Mouse (Mus musculus): ENCODE measurements around the gene Myadml2. TPM values are rescaled to one million over a fixed set of nuclear protein-coding genes. Genes with fewer than 3 reads are reported as not detected.

Gene Myadml2
- polyA plus RNA-seq, 1 experiment from 2014 or later: not detected

DNA sequence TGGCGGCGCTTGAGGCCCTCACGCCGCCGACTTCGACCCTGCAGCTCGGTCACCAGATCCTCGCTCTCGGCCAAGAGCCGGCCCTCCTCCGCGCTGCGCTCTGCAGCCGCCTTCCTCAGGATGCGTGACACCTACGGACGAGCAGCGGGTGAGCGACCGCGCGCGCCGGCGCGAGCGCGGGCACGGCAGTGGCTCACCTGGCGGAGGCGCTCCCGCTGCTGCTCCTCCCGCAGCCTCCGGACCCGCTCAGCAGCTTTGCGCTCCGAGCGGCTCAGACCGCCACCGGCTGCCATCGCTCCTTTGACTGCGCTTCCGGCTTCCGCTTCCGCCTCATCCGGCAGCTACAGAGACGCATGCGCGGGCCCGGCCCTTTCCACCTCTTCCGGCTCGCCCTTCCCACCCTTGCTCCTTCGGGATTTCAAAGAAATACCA is 23.3 kb downstream of the Myadml2 start:
- peak; percentile 83 for ATAC-seq (ENCODE audit: insufficient number of reproducible peaks, insufficient read depth, low FRiP score, low read depth)
- Histone ChIP-seq H3K4me2 (replicated peaks; ENCODE audit: low read depth, low read length) (peak overlapping the region; percentile 92), H3K27me3 (ENCODE audit: control insufficient read depth, insufficient read depth, low read length) (no peaks in the 10 kb centered on the region)

DNA sequence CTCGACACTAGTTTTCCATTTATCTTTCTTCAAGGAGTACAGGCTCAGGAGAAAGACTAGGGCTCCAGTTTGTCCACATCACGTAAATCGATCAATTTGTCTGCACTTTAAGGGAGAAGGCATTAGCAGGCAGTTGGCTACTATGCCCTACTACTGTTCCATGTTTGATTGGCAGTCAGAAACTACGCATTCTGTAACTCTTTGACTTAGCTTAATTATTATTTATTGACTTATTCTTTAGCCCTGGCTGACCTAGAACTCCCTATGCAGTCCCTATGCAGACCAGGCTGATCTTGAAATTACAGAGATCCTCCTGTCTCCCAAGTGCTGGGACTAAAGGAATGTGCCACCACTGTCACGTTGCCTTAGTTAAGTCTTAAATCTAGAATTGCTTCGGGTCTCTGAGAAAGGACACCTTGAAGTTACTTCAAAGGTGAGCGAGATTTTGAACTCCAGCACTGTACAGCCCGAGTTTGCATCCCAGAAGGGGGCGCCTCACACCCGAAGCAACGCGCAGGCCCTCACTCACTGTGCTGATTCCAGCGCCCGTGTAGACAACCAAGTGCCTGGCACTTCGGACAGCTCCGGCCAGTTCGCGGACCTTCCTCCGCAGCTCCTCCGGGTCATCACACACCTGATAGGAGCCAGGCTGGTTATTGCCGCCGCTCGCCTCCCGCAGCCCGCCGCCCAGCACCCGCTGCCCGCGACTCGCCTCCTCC is 23.8 kb downstream of the Myadml2 start:
- Histone ChIP-seq H3K36me3 (ENCODE audit: control insufficient read depth, insufficient read depth, low read length) (peaks cover 38% of the 10 kb centered on the region), H3K4me2 (replicated peaks; ENCODE audit: low read depth, low read length) (peak overlapping the region; percentile 92), H3K4me3 (ENCODE audit: low read depth, low read length) (peak overlapping the region; percentile 96), H3K4me1 (ENCODE audit: control insufficient read depth, insufficient read depth, low read length) (peaks cover 10% of the 10 kb centered on the region), H3K9me3 (ENCODE audit: control insufficient read depth, low read depth, low read length) (no peaks in the 10 kb centered on the region), H3K27me3 (ENCODE audit: control insufficient read depth, insufficient read depth, low read length) (no peaks in the 10 kb centered on the region), H3K27ac (ENCODE audit: low read length) (peak overlapping the region; percentile 81), H3K9ac (replicated peaks; ENCODE audit: low read depth, low read length) (peak overlapping the region; percentile 58)
- peak; percentile 85 for ATAC-seq (ENCODE audit: insufficient number of reproducible peaks, insufficient read depth, low FRiP score, low read depth)
- 11% methylated on average over 30 of the region's 30 CpGs for WGBS

More for the DNA sequence above, 23.3 kb downstream of the Myadml2 start:
- Histone ChIP-seq H3K9ac (replicated peaks; ENCODE audit: low read depth, low read length) (peak overlapping the region; percentile 58), H3K4me3 (ENCODE audit: low read depth, low read length) (peak overlapping the region; percentile 96), H3K36me3 (ENCODE audit: control insufficient read depth, insufficient read depth, low read length) (peaks cover 40% of the 10 kb centered on the region), H3K27ac (ENCODE audit: low read length) (peak overlapping the region; percentile 81), H3K9me3 (ENCODE audit: control insufficient read depth, low read depth, low read length) (no peaks in the 10 kb centered on the region), H3K4me1 (ENCODE audit: control insufficient read depth, insufficient read depth, low read length) (peaks cover 11% of the 10 kb centered on the region)
- 0% methylated on average over 53 of the region's 53 CpGs for WGBS

DNA sequence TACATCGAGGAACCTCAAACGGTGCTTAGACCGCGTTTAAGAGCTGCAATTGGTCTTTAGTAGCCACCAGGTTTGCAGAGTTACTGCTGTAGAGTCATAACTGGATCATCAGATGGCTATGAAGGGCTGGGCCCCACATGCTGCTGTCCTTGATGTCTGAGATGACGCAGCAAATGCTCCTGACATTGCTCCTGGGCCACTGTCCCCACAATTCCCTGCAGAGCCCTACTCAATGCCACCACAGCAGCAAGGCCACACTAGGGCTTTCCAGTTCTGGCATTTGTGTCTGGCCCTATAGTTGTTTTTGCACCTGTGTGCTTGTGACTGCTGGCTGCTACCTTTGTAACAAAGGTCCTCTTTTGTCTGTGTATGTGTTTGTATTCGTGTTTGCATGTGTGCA is 25.2 kb downstream of the Myadml2 start:
- Histone ChIP-seq H3K4me3 (ENCODE audit: low read depth, low read length) (no peak overlapping the region), H3K9me3 (ENCODE audit: control insufficient read depth, low read depth, low read length) (no peaks in the 10 kb centered on the region), H3K4me2 (replicated peaks; ENCODE audit: low read depth, low read length) (no peak overlapping the region), H3K4me1 (ENCODE audit: control insufficient read depth, insufficient read depth, low read length) (peaks cover 10% of the 10 kb centered on the region), H3K36me3 (ENCODE audit: control insufficient read depth, insufficient read depth, low read length) (peaks cover 40% of the 10 kb centered on the region), H3K27ac (ENCODE audit: low read length) (no peak overlapping the region), H3K9ac (replicated peaks; ENCODE audit: low read depth, low read length) (no peak overlapping the region), H3K27me3 (ENCODE audit: control insufficient read depth, insufficient read depth, low read length) (no peaks in the 10 kb centered on the region)
- no peak for ATAC-seq (ENCODE audit: insufficient number of reproducible peaks, insufficient read depth, low FRiP score, low read depth)
- WGBS: 88% methylated on average over 6 of the region's 6 CpGs

DNA sequence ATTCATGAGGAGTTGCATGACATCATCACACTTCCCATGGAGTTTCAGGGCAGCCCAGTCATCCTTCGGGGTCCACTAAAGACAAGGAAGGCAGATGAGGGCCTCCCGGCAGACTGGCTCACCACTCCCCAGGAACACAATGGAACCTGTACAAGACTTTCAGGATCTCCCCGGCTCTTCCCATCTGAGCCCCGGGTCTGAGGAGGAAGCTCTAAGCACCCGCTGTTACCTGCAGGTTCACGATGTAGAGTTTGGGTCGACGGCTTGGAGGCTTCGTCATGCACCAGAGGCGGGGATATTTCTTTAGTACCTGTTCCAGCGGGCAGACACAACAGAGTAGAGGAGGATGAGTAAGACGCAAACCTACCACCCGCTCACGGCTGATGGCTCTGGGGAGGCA is 27.8 kb downstream of the Myadml2 start:
- Histone ChIP-seq H3K9me3 (ENCODE audit: control insufficient read depth, low read depth, low read length) (no peaks in the 10 kb centered on the region), H3K4me3 (ENCODE audit: low read depth, low read length) (no peak overlapping the region), H3K4me2 (replicated peaks; ENCODE audit: low read depth, low read length) (no peak overlapping the region), H3K4me1 (ENCODE audit: control insufficient read depth, insufficient read depth, low read length) (peaks cover 17% of the 10 kb centered on the region), H3K9ac (replicated peaks; ENCODE audit: low read depth, low read length) (no peak overlapping the region), H3K27me3 (ENCODE audit: control insufficient read depth, insufficient read depth, low read length) (no peaks in the 10 kb centered on the region), H3K27ac (ENCODE audit: low read length) (no peak overlapping the region), H3K36me3 (ENCODE audit: control insufficient read depth, insufficient read depth, low read length) (peaks cover 33% of the 10 kb centered on the region)
- no peak for ATAC-seq (ENCODE audit: insufficient number of reproducible peaks, insufficient read depth, low FRiP score, low read depth)
- 93% methylated on average over 14 of the region's 14 CpGs for WGBS

DNA sequence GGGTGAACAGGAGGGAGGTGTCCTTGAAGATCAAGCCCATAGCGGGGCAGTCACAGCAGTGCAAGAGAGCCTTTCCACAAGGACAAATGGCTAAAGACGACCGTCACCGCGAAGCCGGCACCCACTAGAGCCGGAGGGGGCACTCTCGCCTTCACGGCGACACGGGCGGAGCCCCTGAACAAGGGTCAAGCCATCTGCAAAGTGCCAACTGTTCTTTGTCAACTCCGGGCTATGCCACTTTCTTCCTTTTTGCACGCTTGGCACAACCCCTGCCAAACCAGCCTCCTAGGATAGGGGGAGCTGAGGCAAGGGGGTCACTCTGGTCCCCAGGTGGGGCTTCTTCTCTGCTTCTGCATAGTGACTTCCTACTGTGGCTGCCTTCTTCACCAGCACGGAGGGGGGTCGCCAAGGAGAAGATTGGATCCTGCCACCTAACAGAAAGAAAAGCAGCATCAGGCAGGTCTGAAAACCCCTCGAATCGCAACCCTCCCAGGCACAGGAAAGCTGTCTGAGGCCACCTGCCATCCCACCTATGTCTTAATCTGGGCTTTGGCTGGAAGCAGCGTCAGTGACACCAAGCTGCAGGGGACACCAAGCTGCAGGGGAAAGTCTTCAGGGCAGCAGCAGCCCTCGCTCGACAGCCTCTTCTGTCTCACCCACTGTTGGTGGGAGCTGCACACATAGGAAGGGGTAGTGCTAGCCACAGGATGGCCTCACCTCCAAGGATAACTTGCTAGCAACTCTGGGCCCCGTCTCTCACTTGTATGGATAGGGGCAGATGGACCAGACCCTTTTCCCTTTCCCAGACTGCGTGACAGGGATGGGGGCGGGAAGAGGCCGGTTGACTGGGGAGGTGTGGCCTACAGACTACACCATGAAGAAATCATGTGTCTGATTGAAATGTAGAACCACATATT is 29.1 kb downstream of the Myadml2 start:
- Histone ChIP-seq H3K4me3 (ENCODE audit: low read depth, low read length) (no peak overlapping the region), H3K27ac (ENCODE audit: low read length) (no peak overlapping the region), H3K4me2 (replicated peaks; ENCODE audit: low read depth, low read length) (no peak overlapping the region), H3K9me3 (ENCODE audit: control insufficient read depth, low read depth, low read length) (no peaks in the 10 kb centered on the region), H3K4me1 (ENCODE audit: control insufficient read depth, insufficient read depth, low read length) (peaks cover 11% of the 10 kb centered on the region), H3K36me3 (ENCODE audit: control insufficient read depth, insufficient read depth, low read length) (peaks cover 36% of the 10 kb centered on the region), H3K27me3 (ENCODE audit: control insufficient read depth, insufficient read depth, low read length) (no peaks in the 10 kb centered on the region), H3K9ac (replicated peaks; ENCODE audit: low read depth, low read length) (no peak overlapping the region)
- WGBS: 94% methylated on average over 25 of the region's 25 CpGs
- no peak for ATAC-seq (ENCODE audit: insufficient number of reproducible peaks, insufficient read depth, low FRiP score, low read depth)

DNA sequence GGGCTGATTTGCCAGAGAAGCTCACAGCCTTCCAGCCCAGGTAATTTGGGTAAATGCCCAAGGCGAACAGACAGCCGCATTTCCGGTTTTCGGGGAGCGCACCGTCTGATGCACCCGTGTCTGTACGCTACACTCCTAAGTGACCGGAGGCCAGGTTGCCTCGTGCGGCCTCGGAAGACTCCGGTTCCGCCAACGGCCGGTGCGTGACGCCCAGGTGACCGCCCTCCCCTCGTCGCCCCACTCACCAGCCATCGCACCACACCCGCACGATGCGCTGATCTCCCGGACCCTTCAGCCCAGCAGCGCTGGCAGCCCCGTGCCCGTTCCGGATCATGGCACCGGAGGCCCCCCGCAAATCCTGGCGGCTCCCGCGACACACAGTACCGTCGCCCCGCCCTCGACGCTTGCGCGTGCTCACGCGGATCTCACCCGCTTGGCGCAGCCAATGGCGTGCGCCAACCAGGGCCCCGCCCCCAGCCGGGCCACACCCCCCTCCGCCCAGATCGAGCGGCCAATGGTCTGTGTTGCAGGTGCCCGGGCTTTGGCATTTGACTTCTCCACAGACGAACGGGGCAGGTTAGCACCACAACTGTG is 30.3 kb downstream of the Myadml2 start, which contains the start of gene Pcyt2:
TSS of gene Pcyt2 (minus strand) at position 418 of the 594 bp plus-strand sequence.
- peak within 1 kb of the TSS; percentile 53 for H3K4me3 ChIP-seq (ENCODE audit: low read depth, low read length)
- WGBS: under 1% methylated on average over 56 of the region's 56 CpGs
- peak within 1 kb of the TSS; percentile 74 for H3K4me2 ChIP-seq (replicated peaks; ENCODE audit: low read depth, low read length)
- peaks cover 10% of the 10 kb centered on the region for H3K4me1 ChIP-seq (ENCODE audit: control insufficient read depth, insufficient read depth, low read length)
- peaks cover 43% of the 10 kb centered on the region for H3K36me3 ChIP-seq (ENCODE audit: control insufficient read depth, insufficient read depth, low read length)
- H3K9me3 ChIP-seq (ENCODE audit: control insufficient read depth, low read depth, low read length): no peaks in the 10 kb centered on the region
- ATAC-seq (ENCODE audit: insufficient number of reproducible peaks, insufficient read depth, low FRiP score, low read depth): peak; percentile 96
- H3K27me3 ChIP-seq (ENCODE audit: control insufficient read depth, insufficient read depth, low read length): no peaks in the 10 kb centered on the region
- no peak within 1 kb of the TSS for H3K27ac ChIP-seq (ENCODE audit: low read length)
- H3K9ac ChIP-seq (replicated peaks; ENCODE audit: low read depth, low read length): peak within 1 kb of the TSS; percentile 36; the same call in 1 of the 2 replicates

DNA sequence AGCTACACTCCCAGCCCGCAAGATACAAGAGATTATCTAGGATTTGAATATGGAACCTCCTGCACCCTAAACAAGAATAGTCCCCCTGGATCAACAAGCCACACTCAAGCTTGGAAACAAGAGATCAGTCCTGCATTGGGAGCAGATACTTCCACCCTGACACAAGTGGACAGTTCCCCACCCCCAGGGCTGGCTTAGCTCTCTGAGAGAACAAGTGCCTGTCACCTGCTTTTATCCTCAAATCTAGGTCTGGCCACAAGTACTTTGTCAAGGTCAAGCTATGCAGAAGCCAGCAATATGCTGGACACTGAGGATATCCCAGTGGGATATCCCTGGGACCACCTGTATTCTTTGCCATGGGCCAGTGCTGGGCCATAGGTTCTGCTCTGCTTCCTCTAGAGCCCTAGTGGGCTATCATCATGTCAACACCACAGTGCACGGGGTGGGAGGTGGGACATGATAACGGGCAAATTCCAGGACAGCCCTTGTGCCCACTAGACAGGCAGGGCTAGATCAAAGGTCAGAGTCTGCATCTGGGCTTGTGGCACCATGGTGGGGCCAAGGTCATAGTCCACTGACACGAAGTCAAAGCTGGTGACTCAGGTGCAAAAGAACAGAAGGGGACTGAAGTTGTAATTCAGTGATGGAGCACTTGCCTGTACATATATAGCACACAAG is 31.2 kb downstream of the Myadml2 start:
- peaks cover 10% of the 10 kb centered on the region for H3K4me1 ChIP-seq (ENCODE audit: control insufficient read depth, insufficient read depth, low read length)
- peaks cover 51% of the 10 kb centered on the region for H3K36me3 ChIP-seq (ENCODE audit: control insufficient read depth, insufficient read depth, low read length)
- peak overlapping the region; percentile 74 for H3K4me2 ChIP-seq (replicated peaks; ENCODE audit: low read depth, low read length)
- H3K4me3 ChIP-seq (ENCODE audit: low read depth, low read length): peak overlapping the region; percentile 53
- H3K27ac ChIP-seq (ENCODE audit: low read length): no peak overlapping the region
- no peaks in the 10 kb centered on the region for H3K27me3 ChIP-seq (ENCODE audit: control insufficient read depth, insufficient read depth, low read length)
- no peak for ATAC-seq (ENCODE audit: insufficient number of reproducible peaks, insufficient read depth, low FRiP score, low read depth)
- 51% methylated on average over 4 of the region's 4 CpGs for WGBS
- no peaks in the 10 kb centered on the region for H3K9me3 ChIP-seq (ENCODE audit: control insufficient read depth, low read depth, low read length)
- H3K9ac ChIP-seq (replicated peaks; ENCODE audit: low read depth, low read length): 0 out of 2 replicates have a peak overlapping the region, but pooled peaks have one; percentile 36

Measured in stomach, embryonic 14.5 days (tissue).